Mouse (Mus musculus): ENCODE data around the gene Ttll6. TPM values are rescaled to one million over a fixed set of nuclear protein-coding genes. Genes with fewer than 3 reads are reported as not detected.

Ttll6 gene
- total RNA-seq, 4 experiments from 2014 or later: 0.23 to 0.36 (median 0.30) TPM; not detected in 1

DNA sequence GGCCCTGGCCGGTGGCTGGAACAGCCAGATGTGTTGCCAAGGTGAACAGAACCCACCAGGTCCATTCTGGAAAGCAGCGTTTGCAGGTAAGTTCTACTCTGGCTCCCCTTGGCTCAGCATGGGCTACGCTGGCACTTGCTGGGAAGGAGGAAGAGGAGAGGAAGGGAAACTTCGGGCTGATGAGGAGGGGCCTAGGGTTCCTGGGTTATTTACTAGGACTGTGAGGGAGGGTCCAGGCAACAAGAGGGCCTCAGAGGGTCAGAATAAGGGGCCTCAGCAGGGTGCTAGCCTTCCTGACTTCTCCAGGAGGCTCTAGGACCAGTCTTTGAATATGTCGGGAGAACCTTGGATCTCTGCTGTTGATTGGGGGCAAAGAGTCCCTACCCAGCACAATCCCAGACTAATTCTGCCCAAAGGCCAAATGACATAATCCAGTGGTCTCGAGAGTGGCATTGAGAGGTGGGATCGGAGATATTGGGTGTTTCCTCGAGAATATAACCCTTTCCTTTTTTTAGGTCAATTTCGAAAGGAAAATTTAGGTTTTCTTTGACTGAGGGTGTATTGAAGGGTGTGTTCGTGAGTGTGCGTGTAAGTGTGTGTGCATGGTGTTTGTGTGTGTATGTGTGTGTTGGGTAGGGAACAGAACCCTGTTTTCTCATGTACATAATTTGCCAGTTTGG is 61.5 kb downstream of the Ttll6 start:
- DNase-seq (ENCODE audit: low spot score in 2 of 2): no peak

DNA sequence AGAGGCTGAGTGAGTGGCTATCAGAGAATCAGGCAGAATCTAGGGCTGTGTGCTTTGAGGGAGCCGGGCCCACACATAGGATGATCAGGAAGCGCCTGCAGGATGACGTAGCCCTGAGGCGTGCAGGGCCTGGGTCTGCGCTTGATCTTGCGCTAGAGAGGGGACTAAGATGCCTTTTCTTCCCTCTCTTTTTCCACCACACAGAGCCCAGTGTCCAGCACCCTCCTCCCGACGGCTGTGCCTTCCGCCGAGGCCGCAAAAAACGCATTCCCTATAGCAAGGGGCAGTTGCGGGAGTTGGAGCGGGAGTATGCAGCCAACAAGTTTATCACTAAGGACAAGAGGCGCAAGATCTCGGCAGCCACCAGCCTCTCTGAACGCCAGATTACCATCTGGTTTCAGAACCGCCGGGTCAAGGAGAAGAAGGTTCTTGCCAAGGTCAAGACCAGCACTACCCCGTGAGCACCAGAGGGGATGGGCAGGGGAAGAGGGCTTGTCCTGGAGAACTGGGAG is 62.2 kb downstream of the Ttll6 start:
- DNase-seq (ENCODE audit: low spot score in 2 of 2): no peak

- DNase-seq (ENCODE audit: low spot score in 2 of 2): no peak
These were observed 65.1 kb downstream of the Ttll6 start for GRCm38 (mm10) chr11:96198642-96199041.

- DNase-seq (ENCODE audit: low spot score in 2 of 2): no peak
These were observed 65.8 kb downstream of the Ttll6 start for GRCm38 (mm10) chr11:96199181-96200086.

DNA sequence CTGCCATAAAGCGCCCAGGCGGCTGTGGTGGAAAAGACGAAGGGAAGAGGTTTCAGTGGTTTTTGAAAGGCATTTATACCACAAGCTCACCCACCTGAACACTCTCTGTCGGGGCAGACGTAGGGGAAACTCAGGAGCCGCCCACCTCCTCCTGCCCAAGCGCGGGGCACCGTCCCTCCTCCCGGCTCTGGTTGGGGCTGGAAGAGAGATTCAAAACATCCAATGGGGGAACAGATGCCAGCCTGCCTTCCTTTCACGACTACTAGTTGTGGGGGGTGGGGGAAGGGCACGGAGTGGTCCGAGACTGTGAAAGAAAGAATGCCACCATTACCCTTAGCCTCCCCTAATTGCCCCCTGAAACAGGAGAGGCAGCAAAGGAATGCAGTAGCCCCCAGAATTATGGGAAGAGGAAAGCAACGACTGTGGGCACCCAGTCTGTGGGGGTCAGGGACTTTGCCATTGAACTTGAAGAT is 66.6 kb downstream of the Ttll6 start:
- DNase-seq (ENCODE audit: low spot score in 2 of 2): no peak

GRCm38 (mm10) chr11:96201741-96202140 is 68.2 kb downstream of the Ttll6 start:
- DNase-seq (ENCODE audit: low spot score in 2 of 2): no peak

DNA sequence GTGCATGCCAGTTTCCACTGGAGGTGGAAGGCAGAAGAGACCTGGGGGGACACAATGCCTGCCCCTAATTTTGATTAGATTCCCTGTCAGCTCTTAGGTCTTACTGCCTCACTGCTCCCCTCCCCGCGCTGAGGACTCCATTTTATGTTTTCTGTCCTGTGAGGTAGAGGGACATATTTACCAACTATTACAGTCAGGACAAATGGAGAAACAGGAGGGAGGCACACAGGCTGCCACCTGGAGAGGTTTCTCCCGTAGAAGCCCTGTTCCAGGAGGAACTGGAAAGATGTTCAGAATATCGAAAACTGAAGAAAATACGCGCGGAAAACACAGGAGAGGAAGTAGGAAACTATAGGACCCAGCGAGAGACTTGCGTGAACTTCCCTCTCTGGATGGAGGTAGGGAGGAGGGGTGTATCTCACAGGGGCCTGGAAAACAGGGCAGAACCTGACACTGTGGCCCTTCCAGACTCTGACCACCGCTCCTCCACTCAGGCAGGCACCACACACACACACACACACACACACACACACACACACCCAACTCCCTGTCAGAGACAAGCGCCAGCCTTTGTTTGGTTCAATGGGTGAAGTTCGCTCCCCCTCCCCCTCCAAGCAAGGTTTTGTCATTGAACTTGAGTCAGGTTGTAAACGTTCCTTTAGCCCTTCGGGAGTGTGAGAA is 69.0 kb downstream of the Ttll6 start:
- DNase-seq (ENCODE audit: low spot score in 2 of 2): no peak

DNA sequence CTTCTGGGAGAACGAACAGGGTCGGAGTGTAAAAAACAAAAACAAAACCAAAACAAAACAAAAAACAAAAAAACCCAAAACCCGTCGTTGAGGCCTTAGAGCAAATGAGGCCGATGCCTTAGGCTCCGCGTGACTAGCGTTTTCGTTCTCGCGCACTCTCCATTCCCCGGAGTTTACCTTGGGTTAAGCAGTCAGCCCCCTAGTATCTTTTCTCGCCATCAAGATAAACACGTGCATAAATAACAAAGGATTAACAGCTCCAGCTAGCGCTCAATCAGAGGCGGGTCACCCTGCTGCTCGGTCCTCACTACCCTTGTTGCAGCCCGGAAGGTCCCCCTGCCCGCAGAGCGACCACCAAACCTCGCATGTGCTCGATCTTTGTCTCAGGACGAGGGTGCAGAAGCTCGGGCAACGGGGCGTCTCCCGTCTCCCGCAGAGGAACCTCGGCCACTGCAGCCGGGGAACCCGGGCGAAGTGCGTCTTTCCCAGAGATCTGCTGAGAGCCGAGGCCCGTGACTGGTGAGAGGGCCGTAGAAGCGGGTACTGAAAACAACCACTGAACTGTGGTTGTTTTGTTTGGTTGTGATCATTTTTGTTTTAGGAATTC is 69.7 kb downstream of the Ttll6 start:
- no peak for DNase-seq (ENCODE audit: low spot score in 2 of 2)

- no peak for DNase-seq (ENCODE audit: low spot score in 2 of 2)
These were observed 70.2 kb downstream of the Ttll6 start for GRCm38 (mm10) chr11:96203789-96204186.

DNA sequence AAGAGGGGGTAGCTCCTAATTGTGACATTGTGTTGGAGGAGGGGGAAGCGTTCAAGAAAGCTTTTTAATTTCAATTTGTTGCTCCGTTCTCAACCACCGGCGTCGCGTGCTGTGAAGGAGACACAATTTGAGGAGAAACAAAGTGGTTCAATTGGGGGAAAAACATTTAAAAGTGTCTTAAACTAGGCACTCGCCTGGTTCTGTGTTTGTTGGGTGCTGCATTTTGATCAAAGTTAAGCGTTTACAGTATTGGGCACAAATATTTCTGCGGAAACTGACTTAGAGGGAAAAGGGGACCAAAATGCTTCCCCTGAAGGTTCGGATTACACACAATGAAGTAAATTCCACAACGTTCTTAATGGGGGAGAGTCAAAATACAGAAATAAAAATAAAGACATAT is 70.8 kb downstream of the Ttll6 start:
- no peak for DNase-seq (ENCODE audit: low spot score in 2 of 2)

DNA sequence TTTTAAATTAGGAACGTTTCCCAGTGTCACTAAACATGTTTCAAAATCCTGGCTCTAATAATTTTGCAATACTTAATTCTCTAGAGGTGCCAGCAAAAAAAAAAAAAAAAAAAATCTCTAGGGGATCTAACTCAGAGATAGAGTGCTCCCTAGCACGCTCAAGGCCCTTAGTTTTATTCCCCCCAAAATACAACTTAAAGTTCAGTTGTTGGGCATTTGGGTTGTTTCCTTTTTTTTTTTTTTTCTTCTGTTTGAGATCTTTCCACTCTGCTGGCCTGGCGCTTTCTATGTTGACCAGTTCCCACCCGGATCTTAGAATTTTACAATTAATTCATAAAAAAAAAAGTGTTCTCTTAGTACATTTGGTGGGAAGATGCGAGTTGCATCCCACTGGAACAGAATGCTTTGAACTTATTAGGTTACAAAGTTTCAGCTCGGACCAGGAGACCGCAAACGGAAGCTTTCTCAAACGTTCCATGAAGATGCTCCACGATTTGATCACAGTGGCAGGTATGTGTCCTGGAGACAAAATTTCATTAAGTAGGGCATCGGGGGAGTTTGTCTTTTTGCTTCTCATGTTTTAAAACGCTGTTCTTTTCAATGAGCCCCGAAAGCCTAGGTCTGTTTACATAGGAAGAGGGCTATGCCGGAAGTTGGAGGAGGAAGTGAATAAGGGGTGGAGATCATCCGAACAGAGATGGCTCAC is 72.0 kb downstream of the Ttll6 start:
- no peak for DNase-seq (ENCODE audit: low spot score in 2 of 2)

Other genes with a start within 250 kb of the Ttll6 start
- gene B4galnt2, start 218.9 kb upstream of the Ttll6 start, total RNA-seq (2022): not detected
- gene Igf2bp1, start 127.8 kb upstream of the Ttll6 start, total RNA-seq (2022): under 1 TPM in 1 of 4 experiments, not detected in 3; 0.20 TPM
- gene Gip, start 109.2 kb upstream of the Ttll6 start, total RNA-seq (2022): not detected
- 100 to 1,000 TPM in 3 of 4 experiments, 10 to 100 TPM in 1; 98.4 to 106 (median 103) TPM for gene Snf8, start 98.9 kb upstream of the Ttll6 start, total RNA-seq (2022)
- 10 to 100 TPM; 53.6 to 60.5 (median 59.8) TPM for gene Ube2z, start 68.4 kb upstream of the Ttll6 start, total RNA-seq (2022)
- 100 to 1,000 TPM; 354 to 394 (median 374) TPM for gene Atp5g1, start 58.1 kb upstream of the Ttll6 start, total RNA-seq (2022)
- gene Calcoco2, start 21.8 kb upstream of the Ttll6 start, total RNA-seq (2022): not detected
- not detected for gene Hoxb13, start 60.5 kb downstream of the Ttll6 start, total RNA-seq (2022)
- gene Hoxb9, start 137.7 kb downstream of the Ttll6 start, total RNA-seq (2022): under 1 TPM in 1 of 4 experiments, not detected in 3; 0.16 TPM
- gene Hoxb8, start 148.1 kb downstream of the Ttll6 start, total RNA-seq (2022): not detected
- gene Hoxb7, start 152.8 kb downstream of the Ttll6 start, total RNA-seq (2022): not detected
- gene Hoxb6, start 158.7 kb downstream of the Ttll6 start, total RNA-seq (2022): not detected
- not detected for gene Hoxb5, start 169.6 kb downstream of the Ttll6 start, total RNA-seq (2022)
- under 1 TPM in 1 of 4 experiments, not detected in 3; 0.11 TPM for gene Hoxb4, start 184.5 kb downstream of the Ttll6 start, total RNA-seq (2022)
- not detected for gene Hoxb3, start 189.5 kb downstream of the Ttll6 start, total RNA-seq (2022)
- not detected for gene Hoxb2, start 216.7 kb downstream of the Ttll6 start, total RNA-seq (2022)
- gene Hoxb1, start 232.0 kb downstream of the Ttll6 start, total RNA-seq (2022): not detected